1 mouse cellular context compared by ENCODE assay signal in the genomic region with DNA sequence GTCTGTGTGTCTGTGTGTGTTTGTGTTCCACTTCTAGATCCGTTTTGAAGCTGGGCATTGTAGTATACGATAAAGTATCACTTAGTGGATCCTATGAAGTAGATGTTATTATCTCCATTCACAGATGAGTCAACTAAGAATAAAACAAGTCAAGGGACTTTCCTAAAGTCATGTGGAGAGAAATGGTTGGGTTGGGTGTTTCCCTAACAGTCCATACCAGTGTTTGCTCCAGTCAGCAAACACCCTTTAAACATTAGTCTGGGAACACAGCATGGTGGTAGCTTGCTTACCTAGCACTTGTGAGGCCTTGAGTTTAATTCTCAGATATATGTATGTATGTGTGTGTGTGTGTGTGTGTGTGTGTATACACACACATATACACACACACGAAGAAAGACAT.
TF ChIP-seq lines count a peak whose summit lies in the region.

No protein-coding gene starts in this region.

TF ChIP-seq in CH12.LX, 34 proteins besides CTCF, POLR2A, EP300 and RAD21 (continued from another document):
- TF ChIP-seq ETS1 (conservative IDR thresholded peaks at IDR 0.05; ENCODE audit: low read depth, low read length) = peak; percentile 75; the same call in 1 of the 2 replicates
- TF ChIP-seq TCF12 (IDR thresholded peaks at IDR 0.05; ENCODE audit: low read depth, low read length) = 0 out of 2 replicates have a peak, but pooled peaks have one; percentile 21
- 0 out of 2 replicates have a peak, but pooled peaks have one; percentile 47 for TF ChIP-seq SIN3A (IDR thresholded peaks at IDR 0.05; ENCODE audit: low read length)
- TF ChIP-seq CHD1 (IDR thresholded peaks at IDR 0.05; ENCODE audit: low read depth, low read length) = 0 out of 2 replicates have a peak, but pooled peaks have one; percentile 41
- TF ChIP-seq IRF4 (IDR thresholded peaks at IDR 0.05; ENCODE audit: low read depth, low read length) = peak; percentile 69; the same call in 1 of the 2 replicates
- peak; percentile 57; the same call in 1 of the 2 replicates for TF ChIP-seq MAFK (IDR thresholded peaks at IDR 0.05; ENCODE audit: insufficient replicate concordance, low read length)
- peak; percentile 56; the same call in 1 of the 2 replicates for TF ChIP-seq MAX (IDR thresholded peaks at IDR 0.05; ENCODE audit: low read length)
TF ChIP-seq in CH12.LX: peak in this region for 15.
